Mouse (Mus musculus): ENCODE measurements around the gene Man2b1. TPM values are rescaled to one million over a fixed set of nuclear protein-coding genes. Genes with fewer than 3 reads are reported as not detected.
"Not testable (repeated sequence)": the region's sequence is repeated elsewhere in the genome, so short reads cannot be mapped to it uniquely, and the experiment has no call there.

Man2b1 gene
- polyA plus RNA-seq, 1 experiment from 2014 or later, result 19.3 TPM

DNA sequence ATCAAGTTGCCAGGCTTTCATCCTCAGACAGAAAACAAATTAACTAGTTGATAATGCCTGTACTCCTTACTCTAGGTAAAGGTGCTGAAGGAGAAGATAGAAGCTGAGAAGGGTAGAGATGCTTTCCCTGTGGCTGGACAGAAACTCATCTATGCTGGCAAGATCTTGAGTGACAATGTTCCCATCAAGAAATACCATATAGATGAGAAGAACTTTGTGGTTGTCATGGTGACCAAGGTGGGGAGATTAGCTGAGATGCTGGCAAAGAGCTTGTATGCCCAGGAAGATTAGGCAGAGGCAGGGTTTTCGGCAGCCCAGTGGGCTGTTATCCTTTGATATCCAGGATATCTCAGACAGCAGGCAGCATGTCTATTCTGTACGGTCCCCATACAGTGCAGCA, 52.6 kb downstream of the Man2b1 start:
- not testable (repeated sequence) for H3K4me1 ChIP-seq; H3K9me3 ChIP-seq (replicated peaks); H3K36me3 ChIP-seq; H3K4me2 ChIP-seq; H3K27me3 ChIP-seq (replicated peaks); ATAC-seq (ENCODE audit: low FRiP score); H3K9ac ChIP-seq (replicated peaks); H3K27ac ChIP-seq (replicated peaks); H3K4me3 ChIP-seq (replicated peaks)
- 98% methylated on average over 2 of the region's 2 CpGs for WGBS

DNA sequence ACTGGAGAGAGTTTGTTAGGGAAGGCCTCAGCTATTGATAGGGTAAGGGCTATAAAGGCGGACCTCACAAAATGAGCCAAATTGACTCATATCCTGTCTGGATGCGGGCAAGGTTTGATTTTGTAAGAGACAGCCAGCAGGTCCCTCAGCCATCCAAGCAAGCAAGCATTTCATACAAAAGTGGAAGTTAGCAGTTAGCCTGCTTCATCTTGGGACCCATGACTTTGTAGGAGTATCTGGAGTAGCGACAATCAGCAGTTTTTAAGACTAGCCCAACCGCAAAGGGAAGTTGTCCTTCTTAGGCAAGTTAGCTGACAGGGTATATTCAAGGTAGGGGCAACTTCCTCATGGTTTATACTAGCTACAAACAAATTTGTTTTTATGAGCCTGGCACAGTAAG, 59.4 kb downstream of the Man2b1 start:
- no peaks in the 10 kb centered on the region for H3K4me1 ChIP-seq
- H3K4me3 ChIP-seq (replicated peaks), result no peak overlapping the region
- ATAC-seq (ENCODE audit: low FRiP score), result no peak
- H3K9me3 ChIP-seq (replicated peaks), result 0 out of 2 replicates have a peak, but pooled peaks cover 6% of the 10 kb centered on the region
- no peak overlapping the region for H3K9ac ChIP-seq (replicated peaks)
- 90% methylated on average over 4 of the region's 4 CpGs for WGBS
- no peaks in the 10 kb centered on the region for H3K36me3 ChIP-seq
- no peak overlapping the region for H3K27ac ChIP-seq (replicated peaks)
- H3K4me2 ChIP-seq, result no peak overlapping the region
- no peaks in the 10 kb centered on the region for H3K27me3 ChIP-seq (replicated peaks)

Small RNA genes within 50 kb of the gene (microRNA-seq; reads per million reads assigned to microRNA genes)
- gene Gm23388, result 1.4 reads per million
- 0.52 reads per million for gene Mir7070

Other genes with a start within 250 kb of the Man2b1 start
- gene Rad23a, start 242.6 kb upstream of the Man2b1 start, polyA plus RNA-seq (2015; fragmentation: Nextera tagmentation; extraction: Ambion mirVana), result 71.3 and 98.0 TPM in 2 replicates
- 730 and 802 TPM in 2 replicates for gene Calr, start 236.3 kb upstream of the Man2b1 start, polyA plus RNA-seq (2015; fragmentation: Nextera tagmentation; extraction: Ambion mirVana)
- 105 and 108 TPM in 2 replicates for gene Farsa, start 226.3 kb upstream of the Man2b1 start, polyA plus RNA-seq (2015; fragmentation: Nextera tagmentation; extraction: Ambion mirVana)
- gene Syce2, start 211.2 kb upstream of the Man2b1 start, polyA plus RNA-seq (2015; fragmentation: Nextera tagmentation; extraction: Ambion mirVana), result 26.4 and 49.7 TPM in 2 replicates
- 39.8 and 41.3 TPM in 2 replicates for gene Gcdh, start 189.3 kb upstream of the Man2b1 start, polyA plus RNA-seq (2015; fragmentation: Nextera tagmentation; extraction: Ambion mirVana)
- 0.49 and 1.1 TPM in 2 replicates for gene Klf1, start 181.3 kb upstream of the Man2b1 start, polyA plus RNA-seq (2015; fragmentation: Nextera tagmentation; extraction: Ambion mirVana)
- gene Dnase2a, start 174.7 kb upstream of the Man2b1 start, polyA plus RNA-seq (2015; fragmentation: Nextera tagmentation; extraction: Ambion mirVana), result 5.2 and 7.3 TPM in 2 replicates
- 60.7 and 74.7 TPM in 2 replicates for gene Mast1, start 145.9 kb upstream of the Man2b1 start, polyA plus RNA-seq (2015; fragmentation: Nextera tagmentation; extraction: Ambion mirVana)
- 3.0 and 3.8 TPM in 2 replicates for gene Rtbdn, start 136.3 kb upstream of the Man2b1 start, polyA plus RNA-seq (2015; fragmentation: Nextera tagmentation; extraction: Ambion mirVana)
- not detected in 2 replicates for gene Gm49661, start 113.8 kb upstream of the Man2b1 start, polyA plus RNA-seq (2015; fragmentation: Nextera tagmentation; extraction: Ambion mirVana)
- gene Prdx2, start 113.7 kb upstream of the Man2b1 start, polyA plus RNA-seq (2015; fragmentation: Nextera tagmentation; extraction: Ambion mirVana), result 930 and 1,070 TPM in 2 replicates
- gene Rnaseh2a, start 113.5 kb upstream of the Man2b1 start, polyA plus RNA-seq (2015; fragmentation: Nextera tagmentation; extraction: Ambion mirVana), result 55.0 and 81.5 TPM in 2 replicates
- 9.4 and 15.1 TPM in 2 replicates for gene Junb, start 104.6 kb upstream of the Man2b1 start, polyA plus RNA-seq (2015; fragmentation: Nextera tagmentation; extraction: Ambion mirVana)
- 33.9 and 37.2 TPM in 2 replicates for gene Hook2, start 92.7 kb upstream of the Man2b1 start, polyA plus RNA-seq (2015; fragmentation: Nextera tagmentation; extraction: Ambion mirVana)
- not detected in 2 replicates for gene Best2, start 68.7 kb upstream of the Man2b1 start, polyA plus RNA-seq (2015; fragmentation: Nextera tagmentation; extraction: Ambion mirVana)
- 148 and 154 TPM in 2 replicates for gene Asna1, start 58.0 kb upstream of the Man2b1 start, polyA plus RNA-seq (2015; fragmentation: Nextera tagmentation; extraction: Ambion mirVana)
- 116 and 124 TPM in 2 replicates for gene Trir, start 56.4 kb upstream of the Man2b1 start, polyA plus RNA-seq (2015; fragmentation: Nextera tagmentation; extraction: Ambion mirVana)
- 54.9 and 55.5 TPM in 2 replicates for gene Tnpo2, start 46.4 kb upstream of the Man2b1 start, polyA plus RNA-seq (2015; fragmentation: Nextera tagmentation; extraction: Ambion mirVana)
- gene Fbxw9, start 23.2 kb upstream of the Man2b1 start, polyA plus RNA-seq (2015; fragmentation: Nextera tagmentation; extraction: Ambion mirVana), result 60.6 and 68.3 TPM in 2 replicates
- gene Gm5741, start 15.3 kb upstream of the Man2b1 start, polyA plus RNA-seq (2015; fragmentation: Nextera tagmentation; extraction: Ambion mirVana), result 1.4 and 1.6 TPM in 2 replicates
- gene Dhps, start 11.5 kb upstream of the Man2b1 start, polyA plus RNA-seq (2015; fragmentation: Nextera tagmentation; extraction: Ambion mirVana), result 102 and 117 TPM in 2 replicates
- 111 and 121 TPM in 2 replicates for gene Wdr83os, start 2.5 kb upstream of the Man2b1 start, polyA plus RNA-seq (2015; fragmentation: Nextera tagmentation; extraction: Ambion mirVana)
- gene Wdr83, start 2.0 kb upstream of the Man2b1 start, polyA plus RNA-seq (2015; fragmentation: Nextera tagmentation; extraction: Ambion mirVana), result 50.3 and 50.5 TPM in 2 replicates
- gene Zfp791, start 39.8 kb downstream of the Man2b1 start, polyA plus RNA-seq (2015; fragmentation: Nextera tagmentation; extraction: Ambion mirVana), result 3.4 and 4.2 TPM in 2 replicates
- not detected in 2 replicates for gene Cks1brt, start 68.7 kb downstream of the Man2b1 start, polyA plus RNA-seq (2015; fragmentation: Nextera tagmentation; extraction: Ambion mirVana)
- gene Olfr371, start 142.7 kb downstream of the Man2b1 start, polyA plus RNA-seq (2015; fragmentation: Nextera tagmentation; extraction: Ambion mirVana), result not detected in 2 replicates
- gene Orc6, start 216.4 kb downstream of the Man2b1 start, polyA plus RNA-seq (2015; fragmentation: Nextera tagmentation; extraction: Ambion mirVana), result 69.5 and 75.7 TPM in 2 replicates
- gene Vps35, start 216.5 kb downstream of the Man2b1 start, polyA plus RNA-seq (2015; fragmentation: Nextera tagmentation; extraction: Ambion mirVana), result 171 and 178 TPM in 2 replicates